Mouse (Mus musculus): ENCODE measurements around the gene Itga7. TPM values are rescaled to one million over a fixed set of nuclear protein-coding genes. Genes with fewer than 3 reads are reported as not detected.

The Itga7 gene
- polyA plus RNA-seq, 1 experiment from 2014 or later, result 8.9 TPM

- Histone ChIP-seq H3K9me3 (no peaks in the 10 kb centered on the region), H3K36me3 (no peaks in the 10 kb centered on the region), H3K27me3 (no peaks in the 10 kb centered on the region), H3K9ac (peak overlapping the region; percentile 86), H3K4me2 (peak overlapping the region; percentile 91), H3K4me3 (peak overlapping the region; percentile 83), H3K4me1 (replicated peaks) (peaks cover 61% of the 10 kb centered on the region), H3K27ac (replicated peaks) (peak overlapping the region; percentile 96)
- under 1% methylated on average over 42 of the region's 42 CpGs for WGBS
- peak; percentile 92 for ATAC-seq (ENCODE audit: low FRiP score, low read depth)
These were observed 10.5 kb upstream of the Itga7 start for GRCm38 (mm10) chr10:128923013-128923691.

DNA sequence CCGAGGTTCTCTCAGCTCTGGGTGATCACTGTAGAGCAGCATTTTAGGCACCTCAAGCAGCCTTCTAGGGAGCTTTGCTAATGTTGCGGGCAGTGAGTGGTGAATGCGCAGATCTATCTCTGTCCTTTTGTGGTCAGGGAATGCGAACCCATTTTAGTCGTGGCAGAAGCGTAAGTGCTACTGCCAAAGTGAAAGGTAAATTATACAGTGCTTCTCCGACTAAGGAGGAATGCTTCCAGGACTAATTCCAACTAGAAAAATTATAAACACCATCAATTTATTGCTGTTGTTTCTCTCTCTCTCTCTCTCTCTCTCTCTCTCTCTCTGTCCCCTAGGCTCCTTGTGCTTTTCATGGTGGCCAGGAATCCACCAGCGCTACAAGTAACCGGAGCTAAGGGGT lies 9.7 kb upstream of the Itga7 start, which contains the start of gene Bloc1s1:
Gene Bloc1s1 (minus strand): TSS at position 101 of the 400 bp plus-strand sequence.
- peak within 1 kb of the TSS; percentile 91 for H3K4me2 ChIP-seq
- peaks cover 59% of the 10 kb centered on the region for H3K4me1 ChIP-seq (replicated peaks)

GRCm38 (mm10) chr10:128928356-128928755 lies 5.3 kb upstream of the Itga7 start:
- no peak overlapping the region for H3K4me3 ChIP-seq
- H3K27me3 ChIP-seq, result peaks cover 21% of the 10 kb centered on the region
- H3K4me2 ChIP-seq, result no peak overlapping the region
- H3K4me1 ChIP-seq (replicated peaks), result peaks cover 23% of the 10 kb centered on the region
- H3K9me3 ChIP-seq, result no peaks in the 10 kb centered on the region
- ATAC-seq (ENCODE audit: low FRiP score, low read depth), result no peak
- H3K36me3 ChIP-seq, result no peaks in the 10 kb centered on the region
- H3K27ac ChIP-seq (replicated peaks), result 0 out of 2 replicates have a peak overlapping the region, but pooled peaks have one; percentile 30
- no peak overlapping the region for H3K9ac ChIP-seq
- WGBS, result 24% methylated on average over 4 of the region's 4 CpGs

More for the DNA sequence above, 9.7 kb upstream of the Itga7 start, which contains the start of gene Bloc1s1:
- peak within 1 kb of the TSS; percentile 83 for H3K4me3 ChIP-seq
- H3K27ac ChIP-seq (replicated peaks), result peak within 1 kb of the TSS; percentile 96
- ATAC-seq (ENCODE audit: low FRiP score, low read depth), result no peak
- no peaks in the 10 kb centered on the region for H3K36me3 ChIP-seq
- 61% methylated on average over 9 of the region's 9 CpGs for WGBS
- H3K9me3 ChIP-seq, result no peaks in the 10 kb centered on the region
- peak within 1 kb of the TSS; percentile 86 for H3K9ac ChIP-seq
- H3K27me3 ChIP-seq, result no peaks in the 10 kb centered on the region

- Histone ChIP-seq H3K4me1 (replicated peaks) (peaks cover 26% of the 10 kb centered on the region), H3K4me2 (no peak overlapping the region), H3K36me3 (no peaks in the 10 kb centered on the region), H3K27me3 (peaks cover 33% of the 10 kb centered on the region), H3K27ac (replicated peaks) (no peak overlapping the region), H3K9me3 (no peaks in the 10 kb centered on the region), H3K9ac (no peak overlapping the region), H3K4me3 (no peak overlapping the region)
- peak; percentile 33; the same call in 1 of the 2 replicates for ATAC-seq (ENCODE audit: low FRiP score, low read depth)
- 63% methylated on average over 7 of the region's 7 CpGs for WGBS
These were observed 3.8 kb upstream of the Itga7 start for GRCm38 (mm10) chr10:128929638-128930378.

- Histone ChIP-seq H3K4me1 (replicated peaks) (peaks cover 26% of the 10 kb centered on the region), H3K27ac (replicated peaks) (no peak overlapping the region), H3K36me3 (no peaks in the 10 kb centered on the region), H3K9me3 (no peaks in the 10 kb centered on the region), H3K4me2 (no peak overlapping the region), H3K9ac (no peak overlapping the region), H3K4me3 (no peak overlapping the region), H3K27me3 (peaks cover 49% of the 10 kb centered on the region)
- no peak for ATAC-seq (ENCODE audit: low FRiP score, low read depth)
- 79% methylated on average over 2 of the region's 2 CpGs for WGBS
These were observed 2.2 kb upstream of the Itga7 start for GRCm38 (mm10) chr10:128931441-128931840.

GRCm38 (mm10) chr10:128933976-128934721 lies 531 bp downstream of the Itga7 start:
- Histone ChIP-seq H3K4me2 (peak overlapping the region; percentile 92), H3K9me3 (no peaks in the 10 kb centered on the region), H3K4me1 (replicated peaks) (peaks cover 17% of the 10 kb centered on the region; the same call in 1 of the 2 replicates), H3K27ac (replicated peaks) (no peak overlapping the region), H3K27me3 (peaks cover 50% of the 10 kb centered on the region), H3K4me3 (peak overlapping the region; percentile 52), H3K36me3 (no peaks in the 10 kb centered on the region), H3K9ac (peak overlapping the region; percentile 47)
- WGBS, result 3% methylated on average over 21 of the region's 21 CpGs
- ATAC-seq (ENCODE audit: low FRiP score, low read depth), result peak; percentile 9; the same call in 1 of the 2 replicates

DNA sequence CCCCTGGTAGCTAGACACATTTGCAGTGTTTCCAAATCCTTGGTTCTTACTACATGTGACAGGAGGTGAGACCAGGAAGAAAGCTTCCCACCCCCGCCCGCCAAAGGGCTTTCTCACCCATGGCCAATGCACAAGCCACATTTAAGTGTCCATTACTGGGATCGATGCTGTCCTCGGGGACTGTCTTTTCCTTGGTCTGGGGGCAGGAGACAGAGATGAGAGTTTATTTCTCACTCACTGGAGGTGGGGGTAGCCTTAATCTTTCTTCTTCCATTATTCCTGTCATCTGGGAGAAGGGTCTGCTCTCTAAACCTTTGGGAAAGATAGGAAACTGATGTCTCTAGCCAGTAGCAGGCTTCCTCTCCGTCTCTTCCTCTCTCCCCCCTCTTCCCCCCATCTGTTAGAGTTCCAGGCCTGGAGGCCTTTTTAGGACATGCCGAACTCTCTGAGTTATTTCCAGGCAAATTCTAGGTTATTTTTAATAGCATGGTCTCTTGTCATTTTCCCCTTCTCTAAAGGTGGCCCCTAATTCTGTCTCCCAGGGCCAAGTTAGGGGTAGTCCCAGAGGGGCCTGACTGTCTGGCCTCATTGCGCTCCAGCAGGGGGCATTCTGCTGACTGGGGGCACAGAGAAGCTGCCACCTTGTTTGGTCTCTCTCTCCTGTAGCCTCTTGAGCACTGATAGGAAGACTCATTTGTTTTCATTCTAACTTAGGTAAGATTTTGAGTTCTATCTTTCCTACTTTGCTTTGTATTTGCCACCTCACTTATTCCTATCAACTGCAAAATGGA lies 1.6 kb downstream of the Itga7 start:
- peaks cover 50% of the 10 kb centered on the region for H3K27me3 ChIP-seq
- no peak overlapping the region for H3K27ac ChIP-seq (replicated peaks)
- H3K4me2 ChIP-seq, result peak overlapping the region; percentile 92
- H3K4me3 ChIP-seq, result peak overlapping the region; percentile 52; the same call in 1 of the 2 replicates
- no peak overlapping the region for H3K9ac ChIP-seq
- no peaks in the 10 kb centered on the region for H3K36me3 ChIP-seq
- no peaks in the 10 kb centered on the region for H3K9me3 ChIP-seq
- ATAC-seq (ENCODE audit: low FRiP score, low read depth), result no peak
- peaks cover 17% of the 10 kb centered on the region; the same call in 1 of the 2 replicates for H3K4me1 ChIP-seq (replicated peaks)
- 65% methylated on average over 7 of the region's 7 CpGs for WGBS

DNA sequence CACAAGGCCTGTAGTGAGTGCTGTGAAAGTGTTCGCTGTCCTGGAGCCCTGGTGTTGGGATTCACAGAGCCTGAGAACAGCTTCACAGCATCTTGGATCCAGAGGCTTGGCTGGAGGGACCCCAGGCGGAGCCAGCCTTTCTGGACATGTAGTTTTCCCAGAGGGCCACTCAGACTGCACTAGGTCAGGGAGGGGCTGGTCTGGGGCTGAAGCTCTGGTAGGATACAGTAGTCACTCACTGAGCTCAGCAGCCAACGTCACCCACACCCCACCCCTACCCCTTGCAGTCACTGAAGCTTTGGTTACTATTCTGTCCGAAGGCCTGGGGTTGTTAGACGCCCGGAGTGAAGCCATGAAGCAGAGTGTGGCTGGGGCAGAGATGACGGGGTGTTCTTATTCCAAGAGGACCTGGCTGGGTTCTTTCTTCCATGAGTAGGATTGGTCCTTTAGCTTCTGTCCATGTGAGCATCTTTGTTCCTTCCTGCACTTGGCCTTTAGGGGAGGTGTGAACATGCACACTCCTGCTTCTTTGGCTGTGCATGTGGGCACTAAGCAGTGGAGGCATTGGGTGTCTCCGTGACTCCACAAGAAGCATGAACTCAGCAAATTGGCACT lies 2.3 kb downstream of the Itga7 start:
- no peaks in the 10 kb centered on the region for H3K36me3 ChIP-seq
- no peaks in the 10 kb centered on the region for H3K9me3 ChIP-seq
- peaks cover 17% of the 10 kb centered on the region; the same call in 1 of the 2 replicates for H3K4me1 ChIP-seq (replicated peaks)
- H3K4me2 ChIP-seq, result peak overlapping the region; percentile 92
- no peak overlapping the region for H3K9ac ChIP-seq
- no peak for ATAC-seq (ENCODE audit: low FRiP score, low read depth)
- H3K4me3 ChIP-seq, result no peak overlapping the region
- WGBS, result 72% methylated on average over 8 of the region's 8 CpGs
- H3K27ac ChIP-seq (replicated peaks), result no peak overlapping the region
- peaks cover 50% of the 10 kb centered on the region for H3K27me3 ChIP-seq

GRCm38 (mm10) chr10:128937756-128938390 lies 4.3 kb downstream of the Itga7 start:
- H3K4me1 ChIP-seq (replicated peaks), result peaks cover 17% of the 10 kb centered on the region; the same call in 1 of the 2 replicates
- ATAC-seq (ENCODE audit: low FRiP score, low read depth), result no peak
- no peak overlapping the region for H3K9ac ChIP-seq
- H3K36me3 ChIP-seq, result no peaks in the 10 kb centered on the region
- no peak overlapping the region for H3K4me3 ChIP-seq
- H3K27me3 ChIP-seq, result peaks cover 33% of the 10 kb centered on the region
- H3K27ac ChIP-seq (replicated peaks), result no peak overlapping the region
- WGBS, result 69% methylated on average over 12 of the region's 12 CpGs
- H3K9me3 ChIP-seq, result no peaks in the 10 kb centered on the region
- H3K4me2 ChIP-seq, result no peak overlapping the region

GRCm38 (mm10) chr10:128938457-128938856 lies 4.8 kb downstream of the Itga7 start:
- no peak overlapping the region for H3K9ac ChIP-seq
- WGBS, result 66% methylated on average over 9 of the region's 9 CpGs
- no peak overlapping the region for H3K4me3 ChIP-seq
- no peak overlapping the region for H3K4me2 ChIP-seq
- no peaks in the 10 kb centered on the region for H3K9me3 ChIP-seq
- no peak overlapping the region for H3K27ac ChIP-seq (replicated peaks)
- peaks cover 12% of the 10 kb centered on the region; the same call in 1 of the 2 replicates for H3K4me1 ChIP-seq (replicated peaks)
- peak; percentile 25 for ATAC-seq (ENCODE audit: low FRiP score, low read depth)
- H3K27me3 ChIP-seq, result peaks cover 27% of the 10 kb centered on the region
- H3K36me3 ChIP-seq, result no peaks in the 10 kb centered on the region
